Mouse (Mus musculus) thymus, adult 2 months (tissue): ENCODE data around the gene Tbc1d14.

ENCODE experiments used
- CTCF ChIP-seq: fragments of 200-500 bp; IDR thresholded peaks from 2 replicates; pipeline ENCODE4 v1.5.1; 2012; ENCODE audit warnings: mild to moderate bottlenecking, control low read depth, low read length, moderate library complexity, borderline replicate concordance; ENCODE audit not compliant: control insufficient read depth, poor library complexity, insufficient read depth; ENCODE audit errors: extremely low read depth
- POLR2A ChIP-seq: fragments of 200-500 bp; IDR thresholded peaks from 2 replicates; pipeline ENCODE4 v1.6.1; 2012; ENCODE audit warnings: mild to moderate bottlenecking, low read length, control low read depth, moderate library complexity; ENCODE audit not compliant: control insufficient read depth, poor library complexity, insufficient read depth; ENCODE audit errors: extremely low read depth

GRCm38 (mm10) chr5:36477486-36477885 is 115.6 kb downstream of the Tbc1d14 start:
- no peak for TF ChIP-seq POLR2A
- no peak for TF ChIP-seq CTCF
